Mouse (Mus musculus) neural tube, embryonic 13.5 days (tissue): ENCODE results near the gene Pianp. TPM values are rescaled to one million over a fixed set of nuclear protein-coding genes. Genes with fewer than 3 reads are reported as not detected.
A peak's percentile ranks its signal among the peaks of the same experiment; 100 is the strongest.

Experiments used
- ATAC-seq: fragments of 200-750 bp; cut with Nextera tagmentation; 2 replicates; pipeline ENCODE4 v1.8.0; 2017; ENCODE audit warnings: low read depth, mild to moderate bottlenecking, moderate TSS enrichment, moderate library complexity
- H3K27ac ChIP-seq: fragments of 300-500 bp; sonication (generic); replicated peaks from 2 replicates; pipeline ENCODE4 v1.5.1; 2015; ENCODE audit warnings: moderate library complexity, mild to moderate bottlenecking, inconsistent platforms
- H3K27me3 ChIP-seq: fragments of 300-500 bp; sonication (generic); 2 replicates; pipeline ENCODE4 v1.6.1; 2015; ENCODE audit warnings: mild to moderate bottlenecking, inconsistent platforms
- H3K36me3 ChIP-seq: fragments of 300-500 bp; sonication (generic); 2 replicates; pipeline ENCODE4 v1.6.1; 2015; ENCODE audit warnings: mild to moderate bottlenecking, inconsistent platforms
- H3K4me1 ChIP-seq: fragments of 300-500 bp; sonication (generic); replicated peaks from 2 replicates; pipeline ENCODE4 v1.6.1; 2015; ENCODE audit warnings: inconsistent platforms
- H3K4me2 ChIP-seq: fragments of 300-500 bp; sonication (generic); 2 replicates; pipeline ENCODE4 v1.6.1; 2015; ENCODE audit warnings: inconsistent platforms, mild to moderate bottlenecking, moderate library complexity
- H3K4me3 ChIP-seq: fragments of 300-500 bp; sonication (generic); 2 replicates; pipeline ENCODE4 v1.5.1; 2015; ENCODE audit warnings: mild to moderate bottlenecking, inconsistent platforms
- H3K9ac ChIP-seq: fragments of 300-500 bp; sonication (generic); 2 replicates; pipeline ENCODE4 v1.6.1; 2015; ENCODE audit warnings: moderate library complexity, mild to moderate bottlenecking, inconsistent platforms
- H3K9me3 ChIP-seq: fragments of 300-500 bp; sonication (generic); 2 replicates; pipeline ENCODE4 v1.6.1; 2016; ENCODE audit warnings: inconsistent platforms
- WGBS: fragments of 180-500 bp; shearing (Covaris S2); methylation state at CpG from one replicate; pipeline ENCODE4 v1.1.7; 2015; 5-methylcytosine and 5-hydroxymethylcytosine counted together
- polyA plus RNA-seq: library from polyadenylated mRNA; unstranded; fragments of >200 nt; fragmentation: Nextera tagmentation; extraction: Ambion mirVana; gene quantifications from 2 replicates; pipeline ENCODE4 v1.2.1, GENCODE M21; 2015

Pianp gene
- polyA plus RNA-seq: 28.4 and 28.9 TPM in 2 replicates

GRCm38 (mm10) chr6:124996551-124997501 lies at the start of gene Pianp:
Pianp (plus strand) TSS chr6:124996694.
- WGBS: under 1% methylated on average over 42 of the region's 78 CpGs

GRCm38 (mm10) chr6:124953991-124954715 lies 42.3 kb upstream of the Pianp start:
- Histone ChIP-seq H3K4me2 (no peak overlapping the region), H3K4me3 (no peak overlapping the region), H3K9me3 (no peaks in the 10 kb centered on the region), H3K36me3 (peaks cover 39% of the 10 kb centered on the region), H3K27ac (no peak overlapping the region), H3K4me1 (no peaks in the 10 kb centered on the region), H3K27me3 (no peaks in the 10 kb centered on the region), H3K9ac (no peak overlapping the region)
- 87% methylated on average over 2 of the region's 2 CpGs for WGBS
- ATAC-seq: no peak

More at GRCm38 (mm10) chr6:124996551-124997501, at the start of gene Pianp:
- peak within 1 kb of the TSS; percentile 80 for H3K27ac ChIP-seq
- H3K9me3 ChIP-seq: no peaks in the 10 kb centered on the region
- peaks cover 90% of the 10 kb centered on the region for H3K27me3 ChIP-seq
- peak within 1 kb of the TSS; percentile 91 for H3K9ac ChIP-seq
- 0 out of 2 replicates have a peak, but pooled peaks cover 4% of the 10 kb centered on the region for H3K36me3 ChIP-seq
- H3K4me2 ChIP-seq: peak within 1 kb of the TSS; percentile 89
- H3K4me1 ChIP-seq: peaks cover 36% of the 10 kb centered on the region
- ATAC-seq: peak; percentile 88
- peak within 1 kb of the TSS; percentile 69 for H3K4me3 ChIP-seq

DNA sequence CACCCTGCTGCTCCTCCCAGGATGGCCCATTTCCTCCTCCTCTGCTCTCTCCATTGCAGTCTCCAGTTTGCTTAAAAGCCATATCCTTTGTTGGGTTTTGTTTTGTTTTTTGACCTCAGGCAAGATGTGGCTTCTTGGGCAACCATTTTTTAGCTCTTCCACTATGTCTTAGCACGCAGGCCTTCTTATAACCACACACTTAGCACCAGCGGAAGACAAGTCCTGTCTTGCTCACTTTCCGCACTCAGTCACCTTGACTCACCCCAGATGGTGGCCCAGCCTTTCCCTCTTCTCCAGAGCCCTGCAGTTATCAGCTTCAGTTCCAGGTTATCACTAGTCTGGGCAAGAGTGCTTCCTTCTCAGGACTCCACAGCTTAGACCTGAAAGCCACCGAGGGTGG lies 41.3 kb upstream of the Pianp start:
- H3K27me3 ChIP-seq: no peaks in the 10 kb centered on the region
- peaks cover 50% of the 10 kb centered on the region for H3K36me3 ChIP-seq
- H3K4me3 ChIP-seq: no peak overlapping the region
- H3K27ac ChIP-seq: no peak overlapping the region
- no peaks in the 10 kb centered on the region for H3K4me1 ChIP-seq
- WGBS: 93% methylated on average over 4 of the region's 4 CpGs
- no peak overlapping the region for H3K4me2 ChIP-seq
- no peaks in the 10 kb centered on the region for H3K9me3 ChIP-seq
- ATAC-seq: no peak
- H3K9ac ChIP-seq: no peak overlapping the region

DNA sequence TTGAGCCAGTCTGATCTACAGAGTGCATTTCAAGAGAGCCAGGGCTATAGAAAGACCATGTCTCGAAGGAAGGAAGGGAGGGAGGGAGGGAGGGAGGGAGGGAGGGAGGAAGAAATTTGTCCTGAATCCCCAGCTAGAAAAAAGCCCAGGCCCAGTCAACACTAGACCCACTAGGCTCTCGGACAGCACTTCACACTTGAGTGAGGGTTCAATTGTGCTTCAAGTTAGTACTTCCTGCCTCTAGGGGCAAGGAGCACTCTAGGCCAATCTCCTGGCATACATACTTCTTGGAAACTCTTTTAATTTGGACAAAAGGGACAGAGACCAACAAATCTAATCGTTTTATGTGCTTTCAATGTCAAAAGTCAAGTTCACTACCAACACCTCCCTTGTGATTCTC lies 38.4 kb upstream of the Pianp start:
- Histone ChIP-seq H3K9ac (no peak overlapping the region), H3K9me3 (no peaks in the 10 kb centered on the region), H3K27me3 (no peaks in the 10 kb centered on the region), H3K4me3 (no peak overlapping the region), H3K36me3 (peaks cover 73% of the 10 kb centered on the region), H3K27ac (no peak overlapping the region), H3K4me1 (no peaks in the 10 kb centered on the region), H3K4me2 (no peak overlapping the region)
- ATAC-seq: no peak
- WGBS: 82% methylated on average over 3 of the region's 3 CpGs

DNA sequence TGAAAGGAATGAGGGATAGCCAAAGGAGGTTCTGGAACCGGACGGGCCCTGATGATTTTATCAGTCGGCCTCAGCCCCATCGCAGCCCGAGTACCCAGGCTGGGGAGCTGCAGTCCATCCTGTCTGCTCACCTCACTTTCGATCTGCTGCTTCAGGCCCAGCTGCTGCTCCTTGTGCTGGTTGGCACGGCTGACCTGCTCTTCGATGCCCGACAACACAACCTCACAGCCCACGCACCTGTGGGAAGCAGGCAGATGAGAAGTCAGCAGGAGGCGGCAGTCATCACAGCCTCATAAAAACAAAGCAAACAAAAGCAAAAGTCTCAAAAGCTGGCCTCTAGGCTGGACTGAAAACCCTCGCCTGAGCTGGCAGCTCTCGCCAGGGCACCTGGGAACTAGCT lies 36.5 kb upstream of the Pianp start:
- no peak overlapping the region for H3K4me3 ChIP-seq
- H3K4me1 ChIP-seq: peaks cover 8% of the 10 kb centered on the region
- no peak overlapping the region for H3K27ac ChIP-seq
- no peak overlapping the region for H3K9ac ChIP-seq
- peaks cover 78% of the 10 kb centered on the region for H3K36me3 ChIP-seq
- ATAC-seq: no peak
- WGBS: 87% methylated on average over 13 of the region's 13 CpGs
- no peaks in the 10 kb centered on the region for H3K9me3 ChIP-seq
- no peak overlapping the region for H3K4me2 ChIP-seq
- no peaks in the 10 kb centered on the region for H3K27me3 ChIP-seq

GRCm38 (mm10) chr6:124961021-124961420 lies 35.5 kb upstream of the Pianp start:
- H3K4me2 ChIP-seq: no peak overlapping the region
- no peak overlapping the region for H3K27ac ChIP-seq
- H3K9ac ChIP-seq: no peak overlapping the region
- WGBS: 96% methylated on average over 12 of the region's 12 CpGs
- H3K27me3 ChIP-seq: no peaks in the 10 kb centered on the region
- H3K36me3 ChIP-seq: peaks cover 69% of the 10 kb centered on the region
- H3K9me3 ChIP-seq: no peaks in the 10 kb centered on the region
- H3K4me3 ChIP-seq: no peak overlapping the region
- H3K4me1 ChIP-seq: peaks cover 10% of the 10 kb centered on the region
- no peak for ATAC-seq

GRCm38 (mm10) chr6:124964638-124965037 lies 31.9 kb upstream of the Pianp start:
- WGBS: 40% methylated on average over 16 of the region's 16 CpGs
- ATAC-seq: peak; percentile 44
- H3K27ac ChIP-seq: peak overlapping the region; percentile 92

DNA sequence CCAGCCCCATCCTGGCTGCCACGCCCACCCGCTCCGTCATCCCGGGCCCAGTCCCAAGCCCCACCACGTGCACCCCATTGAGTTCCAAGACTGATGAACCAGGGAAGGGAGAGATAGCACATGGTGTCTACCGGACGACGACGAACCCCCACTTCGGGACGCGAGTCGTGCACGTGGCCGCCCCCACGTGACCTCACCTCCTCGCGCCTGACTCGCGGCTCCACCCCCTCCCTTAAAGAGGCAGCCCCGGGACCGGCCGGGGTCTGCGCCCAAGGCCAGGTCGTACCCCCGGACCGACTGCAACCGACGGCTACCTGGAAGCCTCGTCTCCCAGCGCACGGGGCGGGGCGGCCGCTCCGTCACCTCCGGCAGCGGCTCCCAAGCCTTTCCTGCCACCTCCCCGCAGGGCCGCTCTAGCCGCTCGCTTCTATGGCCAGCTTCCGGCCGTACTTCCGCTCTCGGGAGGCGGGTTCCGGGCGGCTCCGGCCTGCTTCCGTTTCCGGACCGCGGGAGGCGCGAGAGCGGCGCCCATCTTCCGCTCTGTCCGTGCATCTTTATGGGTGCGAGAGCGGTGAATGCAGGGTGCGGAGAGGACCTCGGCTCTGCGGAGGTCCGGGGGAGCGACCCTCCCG lies 31.3 kb upstream of the Pianp start, which contains the start of gene Cops7a:
TSS of gene Cops7a (minus strand) at position 451 of the 632 bp plus-strand sequence.
- under 1% methylated on average over 62 of the region's 68 CpGs for WGBS
- Histone ChIP-seq H3K4me2 (peak within 1 kb of the TSS; percentile 94), H3K9ac (peak within 1 kb of the TSS; percentile 91), H3K27ac (peak within 1 kb of the TSS; percentile 92), H3K27me3 (no peaks in the 10 kb centered on the region), H3K4me1 (peaks cover 17% of the 10 kb centered on the region), H3K4me3 (peak within 1 kb of the TSS; percentile 61), H3K9me3 (peaks cover 9% of the 10 kb centered on the region; the same call in 1 of the 2 replicates), H3K36me3 (peaks cover 28% of the 10 kb centered on the region)
- ATAC-seq: peak; percentile 95

More at GRCm38 (mm10) chr6:124964638-124965037, 31.9 kb upstream of the Pianp start:
- Histone ChIP-seq H3K9ac (peak overlapping the region; percentile 91), H3K36me3 (peaks cover 33% of the 10 kb centered on the region), H3K4me1 (peaks cover 17% of the 10 kb centered on the region), H3K4me3 (peak overlapping the region; percentile 61), H3K4me2 (peak overlapping the region; percentile 94), H3K27me3 (no peaks in the 10 kb centered on the region), H3K9me3 (peaks cover 9% of the 10 kb centered on the region; the same call in 1 of the 2 replicates)

DNA sequence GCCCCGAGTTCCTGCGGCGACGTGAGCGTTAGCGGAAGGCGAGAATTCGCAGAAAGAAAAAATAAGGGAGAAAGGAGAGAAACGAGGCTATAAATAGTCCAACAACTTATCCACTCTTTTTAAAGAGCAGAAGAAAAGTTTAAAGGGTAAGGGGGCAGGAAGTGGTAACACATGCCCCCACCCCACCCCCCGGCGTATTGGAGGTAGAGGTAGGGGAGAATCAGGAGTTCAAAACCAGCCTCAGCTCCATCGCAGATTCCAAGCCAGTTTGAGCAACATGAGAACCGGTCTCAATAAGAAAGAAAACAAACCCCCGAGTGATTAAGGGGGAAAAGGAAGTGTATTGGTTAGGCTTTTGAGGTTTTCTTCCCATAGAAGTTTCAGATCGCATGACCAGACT lies 30.7 kb upstream of the Pianp start:
- Histone ChIP-seq H3K4me2 (peak overlapping the region; percentile 94), H3K9me3 (peaks cover 9% of the 10 kb centered on the region; the same call in 1 of the 2 replicates), H3K27ac (peak overlapping the region; percentile 92), H3K4me3 (peak overlapping the region; percentile 61), H3K36me3 (peaks cover 22% of the 10 kb centered on the region), H3K9ac (peak overlapping the region; percentile 91), H3K4me1 (peaks cover 17% of the 10 kb centered on the region), H3K27me3 (no peaks in the 10 kb centered on the region; the same call in 1 of the 2 replicates)
- ATAC-seq: no peak
- whole genome bisulfite sequencing: 17% methylated on average over 15 of the region's 15 CpGs

DNA sequence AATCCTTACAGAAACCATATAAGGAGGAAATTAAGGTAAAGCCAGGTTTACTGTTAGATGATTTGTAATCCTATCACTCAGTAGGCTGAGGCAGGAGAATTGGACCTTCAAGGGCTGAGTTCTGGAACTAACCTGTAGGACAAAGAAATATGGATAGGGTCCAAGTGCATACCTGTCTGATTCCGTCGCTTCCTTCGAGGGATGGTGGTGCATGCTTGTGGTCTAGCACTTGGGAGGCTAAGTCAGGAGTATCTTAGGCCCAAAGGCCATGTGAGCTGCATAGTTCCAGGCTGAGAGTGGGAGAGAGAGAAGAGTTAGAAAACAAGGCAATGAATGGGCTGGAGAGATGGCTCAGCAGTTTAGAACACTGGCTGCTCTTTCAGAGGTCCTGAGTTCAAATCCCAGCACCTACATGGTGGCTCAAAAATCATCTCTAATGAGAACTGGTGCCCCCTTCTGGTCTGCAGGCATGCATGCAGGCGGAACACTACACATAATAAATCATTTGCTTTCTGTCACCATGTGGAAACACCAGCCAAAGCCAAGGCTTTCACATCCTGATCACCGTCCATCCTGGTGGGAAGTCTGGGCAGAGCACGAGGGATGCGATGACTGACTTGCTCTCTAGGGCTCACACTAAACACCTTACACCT lies 29.9 kb upstream of the Pianp start:
- Histone ChIP-seq H3K9ac (no peak overlapping the region), H3K4me1 (peaks cover 17% of the 10 kb centered on the region), H3K4me3 (peak overlapping the region; percentile 61), H3K36me3 (peaks cover 14% of the 10 kb centered on the region), H3K27ac (no peak overlapping the region), H3K9me3 (peaks cover 9% of the 10 kb centered on the region; the same call in 1 of the 2 replicates), H3K27me3 (no peaks in the 10 kb centered on the region; the same call in 1 of the 2 replicates), H3K4me2 (peak overlapping the region; percentile 94)
- ATAC-seq: no peak
- WGBS: 96% methylated on average over 7 of the region's 7 CpGs

GRCm38 (mm10) chr6:124967766-124968165 lies 28.7 kb upstream of the Pianp start:
- Histone ChIP-seq H3K9ac (no peak overlapping the region), H3K4me2 (no peak overlapping the region), H3K9me3 (peaks cover 9% of the 10 kb centered on the region; the same call in 1 of the 2 replicates), H3K27me3 (no peaks in the 10 kb centered on the region; the same call in 1 of the 2 replicates), H3K27ac (no peak overlapping the region), H3K36me3 (peaks cover 7% of the 10 kb centered on the region; the same call in 1 of the 2 replicates), H3K4me1 (peaks cover 17% of the 10 kb centered on the region), H3K4me3 (no peak overlapping the region)
- ATAC-seq: no peak
- 72% methylated on average over 4 of the region's 4 CpGs for WGBS
